Mouse (Mus musculus) neural tube, embryonic 12.5 days (tissue): ENCODE results near the gene Evi5l. TPM values are rescaled to one million over a fixed set of nuclear protein-coding genes. Genes with fewer than 3 reads are reported as not detected.
"Not testable (repeated sequence)": the region's sequence is repeated elsewhere in the genome, so short reads cannot be mapped to it uniquely, and the experiment has no call there.

Experiments used
- ATAC-seq: fragments of 200-750 bp; cut with Nextera tagmentation; 2 replicates; pipeline ENCODE4 v1.8.0; 2017; ENCODE audit warnings: low read depth, mild to moderate bottlenecking, moderate TSS enrichment, moderate library complexity; ENCODE audit not compliant: low FRiP score
- H3K27ac ChIP-seq: fragments of 300-500 bp; sonication (generic); 2 replicates; pipeline ENCODE4 v1.5.1; 2016
- H3K27me3 ChIP-seq: fragments of 300-500 bp; sonication (generic); replicated peaks from 2 replicates; pipeline ENCODE4 v1.6.1; 2016; ENCODE audit warnings: mild to moderate bottlenecking
- H3K36me3 ChIP-seq: fragments of 300-500 bp; sonication (generic); 2 replicates; pipeline ENCODE4 v1.6.1; 2016; ENCODE audit warnings: mild to moderate bottlenecking
- H3K4me1 ChIP-seq: fragments of 300-500 bp; sonication (generic); 2 replicates; pipeline ENCODE4 v1.6.1; 2016
- H3K4me2 ChIP-seq: fragments of 300-500 bp; sonication (generic); replicated peaks from 2 replicates; pipeline ENCODE4 v1.6.1; 2016; ENCODE audit warnings: mild to moderate bottlenecking
- H3K4me3 ChIP-seq: fragments of 300-500 bp; sonication (generic); 2 replicates; pipeline ENCODE4 v1.5.1; 2016
- H3K9ac ChIP-seq: fragments of 300-500 bp; sonication (generic); 2 replicates; pipeline ENCODE4 v1.6.1; 2016; ENCODE audit warnings: mild to moderate bottlenecking
- H3K9me3 ChIP-seq: fragments of 300-500 bp; sonication (generic); 2 replicates; pipeline ENCODE4 v1.6.1; 2016; ENCODE audit warnings: mild to moderate bottlenecking
- WGBS: fragments of 180-500 bp; shearing (Covaris S2); methylation state at CpG from one replicate; pipeline ENCODE4 v1.1.7; 2016; 5-methylcytosine and 5-hydroxymethylcytosine counted together
- polyA plus RNA-seq: library from polyadenylated mRNA; unstranded; fragments of >200 nt; fragmentation: Nextera tagmentation; extraction: Ambion mirVana; gene quantifications from 2 replicates; pipeline ENCODE4 v1.2.1, GENCODE M21; 2016

Evi5l gene
- polyA plus RNA-seq, 1 experiment from 2014 or later: 72.1 TPM

DNA sequence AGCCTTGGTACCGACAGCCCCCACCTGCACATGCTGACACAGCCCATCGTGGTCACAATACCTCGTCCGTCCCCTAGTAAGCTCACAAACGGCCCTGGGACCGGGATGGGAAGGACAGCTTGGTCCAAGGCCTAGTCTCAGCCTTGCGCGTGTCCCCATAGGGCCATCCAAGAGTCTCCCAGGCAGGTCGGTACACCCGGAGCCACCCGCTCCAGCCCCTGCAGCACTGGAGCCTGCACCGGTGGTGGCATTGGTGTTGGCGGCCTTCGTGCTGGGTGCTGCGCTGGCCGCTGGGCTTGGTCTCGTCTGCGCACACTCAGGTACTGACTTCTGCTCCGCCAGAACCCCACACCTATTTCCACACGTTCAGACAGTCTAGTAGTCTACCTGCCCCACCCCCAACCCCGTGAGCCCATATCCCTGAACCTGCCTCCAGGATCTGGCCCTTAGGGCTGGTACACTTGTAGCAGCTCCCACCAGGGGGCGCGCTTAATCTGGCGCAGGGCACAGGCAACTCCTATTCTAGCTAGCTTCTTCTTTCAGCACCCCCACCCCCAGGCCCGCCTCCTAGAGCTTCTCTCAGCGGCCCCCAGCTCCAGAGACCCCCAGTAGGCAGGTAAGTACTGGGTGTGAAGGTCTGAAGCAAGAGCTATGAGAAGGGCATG lies 84.1 kb downstream of the Evi5l start:
- Histone ChIP-seq H3K9me3 (no peaks in the 10 kb centered on the region), H3K4me3 (no peak overlapping the region), H3K27me3 (peaks cover 9% of the 10 kb centered on the region; the same call in 1 of the 2 replicates), H3K36me3 (peaks cover 51% of the 10 kb centered on the region), H3K4me2 (no peak overlapping the region; the same call in 1 of the 2 replicates), H3K9ac (no peak overlapping the region), H3K27ac (no peak overlapping the region), H3K4me1 (peaks cover 19% of the 10 kb centered on the region; the same call in 1 of the 2 replicates)
- WGBS: 30% methylated on average over 26 of the region's 26 CpGs
- peak; percentile 5 for ATAC-seq

DNA sequence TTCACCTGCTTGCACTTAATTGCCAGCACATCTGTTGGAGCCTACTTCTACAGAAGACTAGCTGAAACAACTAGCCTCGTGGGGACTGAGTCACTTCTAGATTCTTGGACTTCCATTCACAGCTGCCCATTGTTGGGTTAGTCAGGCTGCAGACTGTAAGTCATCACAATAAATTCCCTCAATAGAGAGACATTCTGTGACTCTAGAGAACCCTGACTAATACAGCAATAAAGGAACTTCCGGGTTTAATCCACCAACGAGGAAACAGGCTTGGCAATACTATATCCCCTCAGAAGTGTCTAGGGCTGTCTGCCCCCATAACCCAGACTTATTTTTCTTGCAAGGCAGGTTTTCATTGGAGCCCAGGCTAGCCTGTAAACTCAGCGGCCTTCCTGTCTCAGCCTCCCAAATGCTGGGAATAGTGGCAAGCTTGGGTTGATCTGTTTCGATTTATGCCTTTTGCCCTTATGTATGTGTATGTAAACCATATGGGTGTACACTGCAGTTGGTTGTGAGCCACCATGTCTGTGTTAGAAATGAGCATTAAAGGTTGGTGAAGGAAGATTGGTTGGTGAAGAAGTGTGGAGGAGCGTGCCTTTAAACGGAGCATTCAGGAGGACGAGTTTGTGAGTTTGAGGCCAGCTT lies 85.9 kb downstream of the Evi5l start:
- Histone ChIP-seq H3K27ac (no peak overlapping the region), H3K4me1 (peaks cover 26% of the 10 kb centered on the region), H3K4me3 (peak overlapping the region; percentile 86), H3K4me2 (peak overlapping the region; percentile 88), H3K9me3 (no peaks in the 10 kb centered on the region), H3K27me3 (peaks cover 9% of the 10 kb centered on the region; the same call in 1 of the 2 replicates), H3K36me3 (peaks cover 50% of the 10 kb centered on the region), H3K9ac (peak overlapping the region; percentile 83; the same call in 1 of the 2 replicates)
- ATAC-seq: no peak
- WGBS: 48% methylated on average over 8 of the region's 8 CpGs

DNA sequence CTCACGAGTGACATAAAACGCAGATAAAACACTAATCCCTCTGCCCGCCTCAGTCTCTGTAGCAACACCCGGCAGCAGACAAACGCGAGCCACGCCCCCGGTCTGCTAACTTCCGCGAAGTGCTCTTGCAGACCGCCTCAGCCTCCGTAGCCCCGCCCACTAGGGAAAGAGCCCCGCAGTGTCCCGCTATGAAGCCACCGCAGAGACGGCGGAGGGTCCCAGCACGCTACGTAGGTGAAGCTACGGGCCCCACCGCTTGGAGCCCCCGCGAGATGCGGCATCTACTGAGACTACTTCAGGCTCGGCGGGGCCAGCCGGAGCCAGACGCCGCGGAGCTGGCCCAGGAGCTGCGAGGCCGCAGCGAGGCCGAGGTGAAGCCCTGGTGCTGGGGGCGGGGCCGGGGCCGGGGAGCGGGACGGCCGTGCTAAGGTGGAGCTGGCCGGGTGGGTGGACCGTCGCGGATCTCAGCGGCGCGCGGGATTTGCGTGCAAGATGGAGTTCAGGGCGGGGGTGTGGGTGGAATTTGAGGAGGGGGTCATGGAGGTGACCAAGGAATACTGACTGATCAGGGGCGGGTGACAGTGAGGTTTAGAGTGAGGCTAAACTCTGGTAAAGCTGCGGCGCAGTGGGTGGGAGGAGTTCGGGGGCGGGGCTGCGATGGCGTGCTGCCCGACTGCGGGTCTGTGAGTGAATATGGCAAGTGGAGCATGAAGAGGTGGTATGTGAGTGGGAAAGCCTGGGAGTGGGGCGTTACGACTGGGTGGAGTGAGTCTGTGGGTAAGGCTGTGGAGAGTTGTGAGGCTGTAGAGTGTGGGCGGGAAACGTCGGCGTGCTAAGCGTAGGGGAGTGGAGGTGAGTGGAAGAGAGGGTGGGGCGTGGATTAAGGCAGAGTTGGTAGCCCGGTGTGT lies 86.8 kb downstream of the Evi5l start, which contains the start of gene Snapc2:
Snapc2 (plus strand) TSS at position 147 of the 908 bp plus-strand sequence.
- H3K9ac ChIP-seq: peak within 1 kb of the TSS; percentile 83
- H3K27ac ChIP-seq: peak within 1 kb of the TSS; percentile 80
- peak within 1 kb of the TSS; percentile 88 for H3K4me2 ChIP-seq
- under 1% methylated on average over 69 of the region's 69 CpGs for WGBS
- ATAC-seq: peak; percentile 86
- H3K4me1 ChIP-seq: peaks cover 36% of the 10 kb centered on the region
- no peaks in the 10 kb centered on the region for H3K9me3 ChIP-seq
- H3K27me3 ChIP-seq: peaks cover 4% of the 10 kb centered on the region; the same call in 1 of the 2 replicates
- H3K4me3 ChIP-seq: peak within 1 kb of the TSS; percentile 86
- H3K36me3 ChIP-seq: peaks cover 41% of the 10 kb centered on the region

DNA sequence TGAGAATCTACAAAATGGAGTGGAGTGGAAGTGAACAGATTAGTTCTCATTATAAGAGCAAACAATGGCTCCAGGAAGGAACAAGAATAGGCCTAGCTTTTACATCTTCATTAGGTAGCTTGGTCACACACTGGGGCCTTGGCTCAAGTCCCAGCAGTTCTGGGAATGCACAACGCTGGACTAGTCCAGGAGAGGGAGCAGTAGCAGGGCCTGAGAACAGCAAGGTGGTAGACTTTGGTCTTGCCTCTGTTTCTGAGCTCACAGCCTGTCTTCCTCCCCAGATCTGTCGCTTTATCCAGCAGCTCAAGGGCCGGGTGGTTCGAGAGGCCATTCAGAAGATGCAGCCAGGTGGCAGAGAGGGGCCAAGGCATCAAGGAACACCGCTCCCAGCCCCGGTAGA lies 87.6 kb downstream of the Evi5l start:
- Histone ChIP-seq H3K27ac (no peak overlapping the region), H3K36me3 (peaks cover 37% of the 10 kb centered on the region), H3K4me2 (peak overlapping the region; percentile 88), H3K9me3 (no peaks in the 10 kb centered on the region), H3K9ac (no peak overlapping the region), H3K27me3 (peaks cover 4% of the 10 kb centered on the region; the same call in 1 of the 2 replicates), H3K4me1 (peaks cover 31% of the 10 kb centered on the region), H3K4me3 (peak overlapping the region; percentile 86; the same call in 1 of the 2 replicates)
- no peak for ATAC-seq
- 71% methylated on average over 6 of the region's 6 CpGs for WGBS

DNA sequence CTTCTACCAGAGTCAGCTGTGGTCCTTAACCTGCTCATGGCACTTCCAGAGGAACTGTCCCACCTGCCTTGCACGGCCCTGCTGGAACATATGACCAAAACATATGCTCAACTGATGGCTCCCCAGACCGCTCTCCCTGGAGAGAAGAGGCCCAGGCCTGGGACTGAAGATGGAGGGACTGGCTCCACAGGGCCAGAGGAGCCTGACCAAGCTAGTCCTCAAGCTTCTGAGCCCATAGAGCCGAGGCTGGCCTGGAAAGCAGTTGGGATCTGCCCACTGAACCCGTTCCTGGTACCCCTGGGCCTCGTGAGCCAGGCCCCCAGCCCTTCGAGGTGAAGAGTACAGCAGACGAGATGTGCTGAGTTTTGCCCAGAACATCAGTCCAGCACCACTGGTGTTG lies 89.1 kb downstream of the Evi5l start:
- H3K9ac ChIP-seq: not testable (repeated sequence)

DNA sequence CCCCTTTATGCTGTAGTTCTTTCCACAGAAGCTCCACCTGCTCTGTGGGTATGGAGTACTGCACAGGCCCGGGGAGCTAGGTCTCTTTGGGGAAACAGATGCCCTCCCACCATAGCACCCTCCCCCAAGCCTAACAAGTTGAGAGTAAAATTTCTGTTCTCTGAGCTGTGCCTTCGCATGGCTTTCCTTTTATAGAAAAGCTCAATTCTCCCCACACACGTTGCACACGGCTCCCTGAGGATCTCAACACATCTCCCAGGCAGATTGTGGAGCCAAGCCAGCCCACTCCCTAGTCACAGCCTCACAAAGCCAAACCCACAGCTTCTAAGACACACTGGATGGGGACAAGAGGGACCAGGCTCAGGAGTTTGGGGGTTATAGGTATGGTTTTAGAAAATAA lies 90.5 kb downstream of the Evi5l start:
- 67% methylated on average over 4 of the region's 4 CpGs for WGBS
- Histone ChIP-seq H3K27me3 (no peaks in the 10 kb centered on the region), H3K27ac (no peak overlapping the region), H3K9me3 (no peaks in the 10 kb centered on the region), H3K9ac (peak overlapping the region; percentile 29; the same call in 1 of the 2 replicates), H3K4me2 (peak overlapping the region; percentile 78), H3K36me3 (peaks cover 47% of the 10 kb centered on the region), H3K4me1 (peaks cover 40% of the 10 kb centered on the region), H3K4me3 (peak overlapping the region; percentile 86; the same call in 1 of the 2 replicates)
- no peak for ATAC-seq

More for the DNA sequence above, 89.1 kb downstream of the Evi5l start:
- H3K4me2 ChIP-seq, H3K27ac ChIP-seq, H3K4me3 ChIP-seq, ATAC-seq, H3K9me3 ChIP-seq, H3K27me3 ChIP-seq: not testable (repeated sequence)
- WGBS: 88% methylated on average over 7 of the region's 7 CpGs
- Histone ChIP-seq H3K36me3 (peaks cover 35% of the 10 kb centered on the region), H3K4me1 (peaks cover 40% of the 10 kb centered on the region)

DNA sequence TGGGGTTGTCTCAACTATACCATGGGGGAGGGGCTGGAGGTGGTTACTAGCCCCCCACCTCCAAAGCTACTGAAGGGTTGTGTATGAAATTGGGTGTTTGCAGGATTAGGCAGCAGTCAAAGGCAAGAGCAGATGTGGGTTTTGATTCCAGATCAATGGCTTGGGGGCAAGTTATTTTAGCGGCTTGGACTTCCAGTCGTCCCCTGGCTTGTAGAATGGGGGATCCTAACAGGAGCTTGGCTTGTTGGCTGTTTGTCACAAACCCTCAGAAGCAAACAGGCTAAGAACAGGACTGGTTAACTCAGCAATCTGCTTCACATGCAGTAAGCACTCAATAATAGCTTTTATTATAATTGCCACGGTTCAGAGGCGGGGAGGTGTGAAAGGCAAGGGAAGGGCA lies 91.0 kb downstream of the Evi5l start:
- no peak overlapping the region; the same call in 1 of the 2 replicates for H3K27ac ChIP-seq
- peak overlapping the region; percentile 92 for H3K9ac ChIP-seq
- peak overlapping the region; percentile 86 for H3K4me3 ChIP-seq
- H3K36me3 ChIP-seq: peaks cover 51% of the 10 kb centered on the region
- H3K4me1 ChIP-seq: peaks cover 40% of the 10 kb centered on the region
- H3K27me3 ChIP-seq: no peaks in the 10 kb centered on the region
- peak overlapping the region; percentile 78 for H3K4me2 ChIP-seq
- WGBS: 73% methylated on average over 4 of the region's 4 CpGs
- H3K9me3 ChIP-seq: no peaks in the 10 kb centered on the region
- ATAC-seq: no peak

DNA sequence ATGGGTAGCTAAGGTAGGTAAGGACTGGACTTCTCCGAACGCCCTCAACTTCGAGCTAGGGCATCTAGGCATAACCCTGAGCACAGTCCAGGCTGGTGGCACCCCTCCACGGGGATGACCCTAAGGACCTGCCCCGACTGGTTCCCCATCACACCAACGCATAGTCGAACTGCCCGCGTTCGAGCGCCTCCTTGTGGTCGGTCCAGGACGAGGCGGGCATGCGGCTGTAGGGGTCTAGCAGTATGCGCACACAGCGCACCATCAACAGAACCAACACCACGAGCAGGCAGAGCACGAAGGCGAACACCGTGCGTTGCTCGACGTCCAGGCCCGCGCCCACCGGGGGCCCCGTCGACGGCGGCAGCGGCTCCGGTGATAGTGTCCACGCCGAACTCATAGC lies 91.9 kb downstream of the Evi5l start:
- ATAC-seq: peak; percentile 77
- H3K27ac ChIP-seq: peak overlapping the region; percentile 89
- H3K27me3 ChIP-seq: no peaks in the 10 kb centered on the region
- H3K4me1 ChIP-seq: peaks cover 40% of the 10 kb centered on the region
- H3K9ac ChIP-seq: peak overlapping the region; percentile 92
- no peaks in the 10 kb centered on the region for H3K9me3 ChIP-seq
- H3K36me3 ChIP-seq: peaks cover 59% of the 10 kb centered on the region
- WGBS: 2% methylated on average over 35 of the region's 35 CpGs
- H3K4me2 ChIP-seq: peak overlapping the region; percentile 78
- H3K4me3 ChIP-seq: peak overlapping the region; percentile 86

DNA sequence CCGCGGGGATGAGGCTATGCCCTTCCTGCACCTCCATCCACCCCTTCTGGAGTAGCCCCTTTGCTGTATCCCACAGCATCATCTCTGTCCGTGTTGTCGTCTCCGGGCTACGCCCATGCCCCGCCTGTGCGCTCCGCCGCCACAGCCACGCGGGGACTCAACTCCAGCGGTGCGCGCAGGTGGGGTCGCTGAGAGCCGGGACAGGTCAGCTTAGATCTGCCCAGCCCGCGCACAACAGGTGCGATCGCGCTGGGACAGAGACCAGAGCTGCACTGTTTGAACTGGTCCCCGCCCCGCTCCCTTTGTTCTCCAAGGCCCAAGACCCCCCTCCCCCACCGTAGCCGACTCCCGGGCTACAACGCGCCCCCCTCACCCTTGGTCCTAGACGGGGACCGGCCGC lies 92.3 kb downstream of the Evi5l start:
- peak overlapping the region; percentile 92 for H3K9ac ChIP-seq
- ATAC-seq: peak; percentile 76
- H3K27ac ChIP-seq: peak overlapping the region; percentile 89
- peaks cover 63% of the 10 kb centered on the region for H3K36me3 ChIP-seq
- WGBS: under 1% methylated on average over 32 of the region's 32 CpGs
- peak overlapping the region; percentile 86 for H3K4me3 ChIP-seq
- no peaks in the 10 kb centered on the region for H3K9me3 ChIP-seq
- peaks cover 38% of the 10 kb centered on the region for H3K4me1 ChIP-seq
- H3K27me3 ChIP-seq: no peaks in the 10 kb centered on the region
- H3K4me2 ChIP-seq: peak overlapping the region; percentile 78

DNA sequence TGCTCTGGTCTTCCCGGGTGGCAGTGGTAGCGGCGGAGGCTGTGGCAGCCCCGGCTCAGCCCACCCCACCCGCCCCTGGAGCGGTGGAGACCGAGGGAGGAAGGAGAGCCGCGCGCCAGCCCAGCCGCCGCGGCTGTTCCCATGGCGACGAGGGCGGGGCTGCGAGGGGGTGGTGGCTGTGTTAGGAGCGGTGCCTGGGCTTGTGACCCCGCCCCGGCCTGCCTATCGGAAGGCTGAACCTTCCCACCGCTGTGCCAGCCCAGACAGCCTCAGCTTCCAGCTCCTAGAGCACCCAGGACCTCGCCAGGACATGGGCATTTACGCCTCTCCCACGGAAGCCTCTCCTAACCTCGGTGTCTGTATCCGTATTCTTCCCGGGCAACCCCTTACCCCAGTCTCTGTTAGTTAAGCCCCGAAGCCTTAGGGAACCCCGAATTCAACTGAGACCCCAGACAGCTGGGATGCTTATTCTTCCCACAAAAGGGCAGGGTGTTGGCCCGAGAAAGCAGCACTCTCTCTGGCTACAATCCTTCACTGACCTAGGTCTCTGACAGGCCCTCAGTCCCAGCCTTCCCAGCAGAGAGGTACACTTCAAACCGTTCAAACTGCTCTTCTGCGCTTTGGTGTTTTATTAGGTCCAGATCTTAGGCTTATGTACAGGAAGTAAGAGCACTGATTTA lies 92.9 kb downstream of the Evi5l start, which contains the start of gene Ctxn1:
Ctxn1 (minus strand) TSS at position 150 of the 680 bp plus-strand sequence.
- Histone ChIP-seq H3K9ac (peak within 1 kb of the TSS; percentile 92), H3K9me3 (no peaks in the 10 kb centered on the region), H3K4me3 (peak within 1 kb of the TSS; percentile 86), H3K27ac (peak within 1 kb of the TSS; percentile 89), H3K4me2 (peak within 1 kb of the TSS; percentile 78), H3K4me1 (peaks cover 32% of the 10 kb centered on the region), H3K27me3 (no peaks in the 10 kb centered on the region), H3K36me3 (peaks cover 69% of the 10 kb centered on the region)
- ATAC-seq: peak; percentile 90
- 6% methylated on average over 33 of the region's 33 CpGs for WGBS

DNA sequence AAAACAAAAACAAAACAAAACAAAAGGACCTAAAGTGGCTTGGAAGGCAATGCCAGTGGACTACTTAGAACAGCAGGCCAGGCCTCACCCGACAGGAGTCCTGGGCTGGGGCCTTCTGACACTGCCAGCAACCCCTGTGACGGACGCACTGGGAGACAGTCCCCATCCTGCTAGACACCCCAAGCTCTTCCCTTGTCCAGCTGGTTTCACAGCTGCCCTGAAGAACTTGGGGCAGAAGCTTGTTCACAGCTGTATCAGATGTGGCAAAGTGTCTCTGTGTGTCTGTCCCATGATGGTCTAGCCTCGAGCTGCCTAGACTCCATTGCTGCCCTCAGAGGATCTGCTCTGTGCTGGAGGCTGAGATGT lies 93.4 kb downstream of the Evi5l start:
- H3K9me3 ChIP-seq: no peaks in the 10 kb centered on the region
- no peak overlapping the region for H3K9ac ChIP-seq
- 89% methylated on average over 4 of the region's 4 CpGs for WGBS
- no peak overlapping the region for H3K4me2 ChIP-seq
- peaks cover 31% of the 10 kb centered on the region for H3K4me1 ChIP-seq
- no peak overlapping the region for H3K27ac ChIP-seq
- H3K27me3 ChIP-seq: no peaks in the 10 kb centered on the region
- no peak for ATAC-seq
- H3K4me3 ChIP-seq: no peak overlapping the region
- peaks cover 72% of the 10 kb centered on the region for H3K36me3 ChIP-seq
